In the genomic region with DNA sequence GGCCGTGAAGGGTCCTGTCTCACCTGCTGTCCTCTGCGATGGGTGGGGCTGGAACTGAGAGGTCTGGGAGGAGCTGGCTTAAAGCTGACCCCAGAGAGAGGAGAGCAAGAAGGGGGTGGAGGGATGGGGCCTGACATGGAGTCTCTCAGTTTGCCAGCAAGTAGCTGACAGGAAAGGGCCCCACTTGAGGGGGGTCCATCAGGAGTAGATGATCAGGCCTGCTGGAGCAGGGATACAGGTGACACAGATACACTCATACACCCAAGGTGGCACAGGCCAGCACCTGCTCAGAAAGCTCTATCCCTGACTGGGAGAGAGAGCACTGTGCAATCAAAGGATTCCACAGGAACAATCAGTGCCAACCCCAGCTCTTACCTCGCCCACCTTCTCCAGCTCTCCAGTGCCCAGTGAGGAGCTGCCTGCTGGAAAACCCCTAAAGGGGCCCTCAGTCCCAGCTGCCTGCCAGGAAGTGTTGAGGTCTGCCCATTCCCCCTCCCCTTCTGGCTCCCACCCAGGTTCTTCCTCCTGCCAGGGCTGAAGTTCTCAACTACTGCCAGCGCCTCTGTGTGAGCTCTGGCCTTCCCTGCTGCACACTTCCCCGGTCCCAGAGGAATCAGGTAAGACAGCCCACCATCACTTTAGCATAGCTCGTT, we compare ENCODE assay signal across 9 mouse cellular contexts. TPM values are rescaled to one million over a fixed set of nuclear protein-coding genes. Genes with fewer than 3 reads are reported as not detected.
DNase-seq lines count a peak whose midpoint lies in the region; ATAC-seq lines count a peak whose summit lies in the region.
"Had no signal": no experiment of that assay in that cellular context is flagged by ENCODE, and none has a peak within 500 bp of the region (broad histone marks: within the 10 kb centered on the region; RNA-seq: fewer than 3 reads in every experiment).

Gene Tmem176b, minus strand, starts transcription at position 524 of the 653 bp plus-strand sequence.

- peak; percentile 96 for ATAC-seq in intestine, embryonic 15.5 days

- H3K4me1 ChIP-seq in intestine, embryonic 15.5 days (replicated peaks): peaks cover 29% of the 10 kb centered on the region
- peaks cover 29% of the 10 kb centered on the region for H3K4me1 ChIP-seq in megakaryocyte, embryonic 14.5 days

- H3K4me2 ChIP-seq in intestine, embryonic 15.5 days (replicated peaks): peak within 1 kb of the TSS; percentile 85

- peak within 1 kb of the TSS; percentile 96 for H3K27ac ChIP-seq in intestine, embryonic 15.5 days

- no peaks in the 10 kb centered on the region for H3K27me3 ChIP-seq in intestine, embryonic 15.5 days (replicated peaks)
- H3K27me3 ChIP-seq in megakaryocyte, embryonic 14.5 days (replicated peaks): peaks cover 30% of the 10 kb centered on the region

- 2% methylated on average over 6 of the region's 6 CpGs for WGBS in intestine, embryonic 15.5 days

- intact Hi-C loops in left cerebral cortex, postnatal 10 days (cut with DNase I): no loop called here

- peak; percentile 98 for DNase-seq in adrenal gland, adult 2 months
- peak; percentile 58 for DNase-seq in embryo, embryonic 11.5 days (ENCODE audit: low read depth, low spot score)
- DNase-seq in gastrocnemius, postnatal 4 days (ENCODE audit: low spot score in 2 of 2): peak; percentile 82 to 93
- peak; percentile 86 to 95 for DNase-seq in left cerebral cortex, postnatal 10 days (ENCODE audit: extremely low spot score in 1 of 2, low spot score in 2 of 2)
- DNase-seq in right cerebral cortex, postnatal 14 days: peak; percentile 81
- peak; percentile 84 for DNase-seq in yolk sac, embryonic 10.5 days (ENCODE audit: low spot score)

- H3K4me3 ChIP-seq in intestine, embryonic 15.5 days (replicated peaks): peak within 1 kb of the TSS; percentile 52
- peak within 1 kb of the TSS; percentile 62 for H3K4me3 ChIP-seq in megakaryocyte, embryonic 14.5 days (replicated peaks)
- H3K4me3 ChIP-seq: myocyte had no signal

- no peaks in the 10 kb centered on the region for H3K9me3 ChIP-seq in intestine, embryonic 15.5 days
- H3K9me3 ChIP-seq in megakaryocyte, embryonic 14.5 days: no peaks in the 10 kb centered on the region

- H3K36me3 ChIP-seq in intestine, embryonic 15.5 days: peaks cover 32% of the 10 kb centered on the region
- H3K36me3 ChIP-seq in megakaryocyte, embryonic 14.5 days (replicated peaks; ENCODE audit: low read length): no peaks in the 10 kb centered on the region

- peak within 1 kb of the TSS; percentile 55 for H3K9ac ChIP-seq in intestine, embryonic 15.5 days

RNA-seq across cellular contexts. Expression of gene Tmem176b, which starts in this region (rescaled TPM):
- total RNA-seq in adrenal gland, adult 2 months (2021): 100 to 1,000 TPM; 608 to 699 TPM
- polyA plus RNA-seq in adrenal gland, adult 2 months (2012; rRNA removed): 591 and 724 TPM in 2 replicates
- 10 to 100 TPM; 62.0 to 78.8 TPM for total RNA-seq in gastrocnemius, postnatal 4 days (2021)
- polyA plus RNA-seq in intestine, embryonic 15.5 days (2015; fragmentation: Nextera tagmentation; extraction: Ambion mirVana): 341 and 366 TPM in 2 replicates
- 10 to 100 TPM; 38.2 to 42.5 TPM for total RNA-seq in left cerebral cortex, postnatal 10 days (2021)
- polyA plus RNA-seq in megakaryocyte, embryonic 14.5 days (2012; ENCODE audit: insufficient read depth, low replicate concordance): 10.4 and 36.3 TPM in 2 replicates

Comparison
In these comparisons a context has a peak if more than half of its experiments do, and no peak if none do; other contexts are left out.
1. Peak in every context shown above with its lines: DNase-seq, ATAC-seq, H3K4me3 ChIP-seq and H3K27ac ChIP-seq.
2. RNA of gene Tmem176b (total RNA-seq): 608 to 699 TPM in adrenal gland, adult 2 months; 62.0 to 78.8 TPM in gastrocnemius, postnatal 4 days and 38.2 to 42.5 TPM in left cerebral cortex, postnatal 10 days; every median in the first group is over 4 times any median in the second.